Mouse (Mus musculus) liver, embryonic 14.5 days (tissue): ENCODE results near the gene Slc35e2. TPM values are rescaled to one million over a fixed set of nuclear protein-coding genes. Genes with fewer than 3 reads are reported as not detected.

Source experiments
- ATAC-seq: fragments of 200-750 bp; cut with Nextera tagmentation; 2 replicates; pipeline ENCODE4 v1.8.0; 2017; ENCODE audit warnings: moderate number of reproducible peaks, mild to moderate bottlenecking, moderate library complexity; ENCODE audit not compliant: insufficient read depth
- DNase-seq, 3 experiments: peaks; one replicate each; pipeline ENCODE4 v3.0.0-alpha.2; 2012 to 2013; ENCODE audit warnings: low read depth in 3 of 3, low spot score in 3 of 3
- H3K27ac ChIP-seq: fragments of 300-500 bp; sonication (generic); 2 replicates; pipeline ENCODE4 v1.5.1; 2014; ENCODE audit warnings: moderate library complexity, mild to moderate bottlenecking, control low read depth, inconsistent platforms
- H3K27me3 ChIP-seq: fragments of 300-500 bp; sonication (generic); 2 replicates; pipeline ENCODE4 v1.6.1; 2014; ENCODE audit warnings: mild to moderate bottlenecking, low read length, moderate library complexity; ENCODE audit not compliant: control insufficient read depth, insufficient read depth
- H3K36me3 ChIP-seq: fragments of 300-500 bp; sonication (generic); replicated peaks from 2 replicates; pipeline ENCODE4 v1.6.1; 2014; ENCODE audit warnings: low read depth; ENCODE audit not compliant: control insufficient read depth, insufficient read depth
- H3K4me1 ChIP-seq, 2 experiments: fragments of 200-500 bp in 1 of 2; fragments of 300-500 bp in 1 of 2; sonication (generic) in 1 of 2; replicated peaks; 2 replicates each; pipeline ENCODE4 v1.6.1; 2012 to 2014; ENCODE audit warnings: antibody characterized with exemption in 1 of 2, inconsistent platforms in 1 of 2, low read length in 1 of 2; ENCODE audit not compliant: control insufficient read depth in 2 of 2, insufficient read depth in 2 of 2
- H3K4me2 ChIP-seq: fragments of 300-500 bp; sonication (generic); 2 replicates; pipeline ENCODE4 v1.6.1; 2014; ENCODE audit warnings: low read depth, mild to moderate bottlenecking, control low read depth, moderate library complexity
- H3K4me3 ChIP-seq, 2 experiments: fragments of 200-500 bp in 1 of 2; fragments of 300-500 bp in 1 of 2; sonication (generic) in 1 of 2; 2 replicates each; pipeline ENCODE4 v1.5.1; 2012 to 2014; ENCODE audit warnings: low read depth in 2 of 2, low read length in 2 of 2, mild to moderate bottlenecking in 2 of 2, control low read depth in 1 of 2, inconsistent platforms in 1 of 2, moderate library complexity in 1 of 2; ENCODE audit not compliant: insufficient read depth in 1 of 2
- H3K9ac ChIP-seq: fragments of 300-500 bp; sonication (generic); replicated peaks from 2 replicates; pipeline ENCODE4 v1.6.1; 2014; ENCODE audit warnings: mild to moderate bottlenecking, control low read depth, moderate library complexity
- H3K9me3 ChIP-seq: fragments of 300-500 bp; sonication (generic); 2 replicates; pipeline ENCODE4 v1.6.1; 2016; ENCODE audit warnings: low read length, mixed read lengths; ENCODE audit not compliant: control insufficient read depth
- CTCF ChIP-seq: IDR thresholded peaks from 2 replicates; pipeline ENCODE4 v1.5.1; 2016; ENCODE audit warnings: antibody characterized with exemption, low read depth, control low read depth
- EP300 ChIP-seq: IDR thresholded peaks from 2 replicates; pipeline ENCODE4 v1.6.1; 2016; ENCODE audit warnings: antibody characterized with exemption, low read depth
- WGBS: fragments of 180-500 bp; shearing (Covaris S2); extraction: QIAGEN DNeasy Blood & Tissue Kit; methylation state at CpG from one replicate; pipeline ENCODE4 v1.1.7; 2014; ENCODE audit not compliant: insufficient replicate concordance; 5-methylcytosine and 5-hydroxymethylcytosine counted together
- polyA plus RNA-seq, 2 experiments: library from polyadenylated mRNA; depleted of rRNA in 1 of 2; stranded (reverse) in 1 of 2; unstranded in 1 of 2; fragments of >200 nt; fragmentation: Nextera tagmentation in 1 of 2; extraction: Ambion mirVana in 1 of 2; gene quantifications; 2 replicates each; pipeline versions ENCODE4 v1.2.1 to v1.2.3; 2012 to 2014

Slc35e2 gene
- polyA plus RNA-seq, 2 experiments: 4.1 to 6.7 TPM

- H3K27ac ChIP-seq: no peak overlapping the region
- no peaks in the 10 kb centered on the region for H3K36me3 ChIP-seq
- peak overlapping the region; percentile 26; the same call in 1 of the 2 replicates for H3K4me2 ChIP-seq
- WGBS: 15% methylated on average over 20 of the region's 20 CpGs
- ATAC-seq (no peak), DNase-seq (no peak)
- no peak overlapping the region for H3K9ac ChIP-seq
- no peaks in the 10 kb centered on the region for H3K27me3 ChIP-seq
- H3K9me3 ChIP-seq: no peaks in the 10 kb centered on the region
- no peak for TF ChIP-seq EP300
- no peak for TF ChIP-seq CTCF
- H3K4me1 ChIP-seq: peaks cover 27 to 39% of the 10 kb centered on the region in 2 experiments
- no peak overlapping the region for H3K4me3 ChIP-seq
Measured at GRCm38 (mm10) chr4:155598536-155598935, 2.7 kb upstream of the Slc35e2 start.

DNA sequence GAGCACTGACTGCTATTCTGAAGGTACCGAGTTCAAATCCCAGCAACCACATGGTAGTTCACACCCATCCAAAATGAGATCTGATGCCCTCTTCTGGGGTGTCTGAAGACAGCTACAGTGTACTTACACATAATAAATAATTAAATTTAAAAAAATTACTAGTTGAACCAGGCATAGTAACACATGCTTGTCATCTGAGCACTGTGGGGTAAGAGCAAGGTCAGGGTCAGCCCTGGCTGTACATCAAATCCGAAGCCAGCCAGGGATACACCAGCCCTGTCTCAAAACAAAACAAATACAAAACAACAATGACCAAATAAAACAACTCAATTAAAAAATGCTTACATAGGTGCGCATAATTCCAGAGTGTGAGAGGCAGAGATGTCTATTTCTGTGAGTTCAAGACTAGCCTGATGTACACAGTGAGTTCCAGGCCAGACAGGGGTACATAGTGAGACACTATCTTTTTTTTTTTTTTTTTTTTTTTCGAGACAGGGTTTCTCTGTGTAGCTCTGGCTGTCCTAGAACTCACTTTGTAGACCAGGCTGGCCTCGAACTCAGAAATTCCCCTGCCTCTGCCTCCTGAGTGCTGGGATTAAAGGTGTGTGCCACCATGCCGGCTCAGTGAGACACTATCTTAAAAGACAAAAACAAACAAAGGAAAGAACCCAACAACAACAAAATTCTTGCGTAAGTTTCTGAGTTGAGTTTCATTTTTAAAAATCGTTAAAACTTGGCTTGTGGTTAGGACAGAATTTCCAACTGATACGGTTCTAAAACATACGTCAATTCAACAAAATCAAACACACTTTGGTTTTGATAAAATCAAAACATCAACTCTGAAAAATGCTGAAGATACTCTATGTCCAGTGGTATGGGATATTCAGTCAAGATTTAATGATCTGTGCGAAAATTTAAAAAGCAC lies 1.1 kb upstream of the Slc35e2 start:
- H3K27me3 ChIP-seq: no peaks in the 10 kb centered on the region
- H3K4me3 ChIP-seq: peak overlapping the region; percentile 57 to 72
- H3K4me1 ChIP-seq: peaks cover 27 to 42% of the 10 kb centered on the region in 2 experiments
- no peak for TF ChIP-seq CTCF
- H3K27ac ChIP-seq: no peak overlapping the region
- no peaks in the 10 kb centered on the region for H3K36me3 ChIP-seq
- 62% methylated on average over 11 of the region's 11 CpGs for WGBS
- no peaks in the 10 kb centered on the region for H3K9me3 ChIP-seq
- DNase-seq (no peak), ATAC-seq (no peak)
- H3K9ac ChIP-seq: no peak overlapping the region
- peak overlapping the region; percentile 84 for H3K4me2 ChIP-seq

- WGBS: under 1% methylated on average over 31 of the region's 31 CpGs
- H3K36me3 ChIP-seq: peaks cover 3% of the 10 kb centered on the region; the same call in 1 of the 2 replicates
- no peaks in the 10 kb centered on the region for H3K27me3 ChIP-seq
- H3K9me3 ChIP-seq: no peaks in the 10 kb centered on the region
- H3K4me2 ChIP-seq: peak overlapping the region; percentile 84
- H3K9ac ChIP-seq: peak overlapping the region; percentile 70
- TF ChIP-seq CTCF: no peak
- TF ChIP-seq EP300: no peak
- H3K4me3 ChIP-seq: peak overlapping the region; percentile 72 to 84
- peaks cover 23 to 29% of the 10 kb centered on the region in 2 experiments for H3K4me1 ChIP-seq
- no peak for DNase-seq
- H3K27ac ChIP-seq: peak overlapping the region; percentile 80
- ATAC-seq: peak; percentile 14
Measured at GRCm38 (mm10) chr4:155601997-155602456, 811 bp downstream of the Slc35e2 start.

DNA sequence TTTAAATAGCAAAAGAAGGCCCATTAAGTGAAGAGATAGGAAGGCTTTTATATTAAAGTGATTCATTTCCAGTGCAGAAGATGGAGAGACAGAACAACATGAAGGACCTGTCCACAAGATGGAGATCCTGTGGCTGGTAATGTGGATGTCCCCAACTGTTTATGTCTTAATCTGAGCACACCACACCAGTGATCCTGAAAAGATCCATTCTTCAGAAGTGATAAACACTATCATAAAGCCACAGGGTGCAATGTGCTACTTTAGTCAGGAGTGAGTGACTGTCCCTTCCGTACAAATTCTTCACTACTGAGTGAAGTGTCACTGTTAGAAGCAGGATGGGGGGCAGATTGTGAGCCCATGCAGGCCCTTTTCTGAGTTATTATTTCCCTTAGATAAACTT lies 1.5 kb downstream of the Slc35e2 start:
- ATAC-seq: no peak

DNA sequence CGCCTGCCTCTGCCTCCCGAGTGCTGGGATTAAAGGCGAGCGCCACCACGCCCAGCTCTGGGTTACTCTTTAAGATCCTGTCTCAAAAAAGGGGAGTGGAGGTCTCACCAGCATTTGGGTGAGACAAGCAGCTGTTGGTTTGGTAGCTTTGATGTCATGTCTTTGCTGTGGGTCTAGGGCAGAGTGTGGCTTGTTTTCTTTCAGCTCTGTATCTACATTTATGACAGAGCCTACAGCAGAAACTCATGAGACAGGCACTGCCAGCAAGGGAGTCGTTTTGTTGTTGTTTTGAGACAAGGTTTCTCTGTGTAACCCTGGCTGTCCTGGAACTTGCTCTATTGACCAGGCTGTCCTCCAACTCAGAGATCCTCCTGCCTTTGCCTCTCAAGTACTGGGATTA lies 2.6 kb downstream of the Slc35e2 start:
- H3K9ac ChIP-seq: no peak overlapping the region
- no peaks in the 10 kb centered on the region for H3K27me3 ChIP-seq
- DNase-seq (no peak), ATAC-seq (no peak)
- H3K27ac ChIP-seq: no peak overlapping the region
- H3K4me1 ChIP-seq: peaks cover 17 to 24% of the 10 kb centered on the region in 2 experiments
- no peak for TF ChIP-seq EP300
- TF ChIP-seq CTCF: no peak
- H3K4me2 ChIP-seq: no peak overlapping the region
- WGBS: 74% methylated on average over 6 of the region's 6 CpGs
- H3K36me3 ChIP-seq: peaks cover 3% of the 10 kb centered on the region; the same call in 1 of the 2 replicates
- no peak overlapping the region for H3K4me3 ChIP-seq
- H3K9me3 ChIP-seq: no peaks in the 10 kb centered on the region

More for the DNA sequence above, 1.5 kb downstream of the Slc35e2 start:
- Histone ChIP-seq H3K27ac (peak overlapping the region; percentile 30), H3K4me3 (peak overlapping the region; percentile 72 to 84), H3K9ac (peak overlapping the region; percentile 70), H3K9me3 (no peaks in the 10 kb centered on the region), H3K36me3 (peaks cover 3% of the 10 kb centered on the region; the same call in 1 of the 2 replicates), H3K27me3 (no peaks in the 10 kb centered on the region), H3K4me1 (peaks cover 19 to 29% of the 10 kb centered on the region in 2 experiments), H3K4me2 (peak overlapping the region; percentile 84)
- WGBS: 4% methylated on average over 1 of the region's 1 CpGs
- no peak for TF ChIP-seq CTCF
- TF ChIP-seq EP300: peak; percentile 84
- peak in 2 of 3 experiments; percentile 47 to 55 for DNase-seq
